Mouse (Mus musculus): Measurements from ENCODE around the gene Coro2a.

GRCm38 (mm10) chr4:46639866-46640265 lies 37.9 kb upstream of the Coro2a start:
- TF ChIP-seq CTCF (conservative IDR thresholded peaks at IDR 0.05; ENCODE audit: low read length) (no peak), POU5F1 (IDR thresholded peaks at IDR 0.05; ENCODE audit: borderline replicate concordance, low read length) (no peak)

Data from E14TG2a.4 (cell line).